Mouse (Mus musculus): Measurements from ENCODE around the gene Ypel3. TPM values are rescaled to one million over a fixed set of nuclear protein-coding genes. Genes with fewer than 3 reads are reported as not detected.
"Not testable (repeated sequence)": the region's sequence is repeated elsewhere in the genome, so short reads cannot be mapped to it uniquely, and the experiment has no call there.

The Ypel3 gene
- total RNA-seq, 4 experiments from 2014 or later = 91.2 to 105 (median 95.6) TPM

DNA sequence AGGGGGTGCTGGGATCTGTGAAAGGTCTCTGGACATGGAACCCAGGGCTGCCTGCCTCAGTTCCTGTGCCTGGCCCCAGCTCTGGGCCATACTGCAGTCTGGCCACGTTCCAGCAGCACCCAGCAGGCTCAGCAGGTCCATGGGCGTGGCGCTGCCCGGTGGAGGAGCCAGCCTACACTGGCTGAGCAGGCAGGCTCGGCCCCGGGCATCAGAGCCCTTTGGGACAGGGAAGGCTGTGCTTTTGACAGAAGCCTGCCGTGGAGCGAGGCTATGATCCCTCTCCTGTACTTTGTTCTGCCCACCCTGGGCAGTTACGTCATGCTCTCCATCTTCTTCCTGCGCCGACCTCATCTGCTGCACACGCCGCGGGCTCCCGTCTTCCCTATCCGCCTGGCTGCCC, 10.6 kb upstream of the Ypel3 start, which contains the start of gene Gdpd3:
TSS of gene Gdpd3 (plus strand) at position 134 of the 400 bp plus-strand sequence.
- no peak for DNase-seq (ENCODE audit: low spot score in 2 of 2)

DNA sequence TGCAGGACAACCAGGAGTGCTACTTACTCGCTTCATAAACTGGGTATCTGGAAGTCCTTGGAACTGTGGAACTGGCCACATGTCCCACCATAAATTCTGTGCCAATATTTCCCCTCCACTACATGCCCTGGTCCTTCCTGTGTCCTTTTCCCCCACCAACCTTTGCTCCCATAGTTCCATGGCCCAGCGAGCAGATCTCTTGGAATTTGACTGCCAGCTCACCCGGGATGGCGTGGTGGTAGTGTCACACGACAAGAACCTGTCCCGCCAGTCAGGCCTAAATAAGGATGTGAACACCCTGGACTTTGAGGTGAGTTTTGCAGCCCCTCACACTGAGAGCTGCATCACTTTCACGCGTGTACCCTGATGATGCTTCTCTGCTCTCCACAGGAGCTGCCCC, 9.8 kb upstream of the Ypel3 start:
- DNase-seq (ENCODE audit: low spot score in 2 of 2) = no peak

DNA sequence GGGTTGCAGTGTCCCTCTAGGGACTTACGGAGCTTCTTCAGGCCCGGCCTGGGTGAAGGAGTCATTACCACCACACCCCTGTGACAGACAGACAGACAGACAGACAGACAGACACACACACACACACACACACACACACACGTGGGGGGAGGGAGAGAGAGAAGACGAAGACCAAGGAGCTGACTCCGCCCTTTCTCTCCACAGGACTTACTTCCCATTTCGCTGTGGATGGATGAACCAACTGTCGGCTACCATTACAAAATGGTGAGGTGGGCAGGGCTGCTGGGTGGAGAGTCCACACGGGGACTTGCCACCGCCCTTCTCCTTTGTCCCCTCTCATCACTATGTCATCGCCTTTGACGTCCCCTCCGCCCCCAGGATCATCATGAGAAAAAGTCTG, 6.0 kb upstream of the Ypel3 start:
- no peak for DNase-seq (ENCODE audit: low spot score in 2 of 2)

DNA sequence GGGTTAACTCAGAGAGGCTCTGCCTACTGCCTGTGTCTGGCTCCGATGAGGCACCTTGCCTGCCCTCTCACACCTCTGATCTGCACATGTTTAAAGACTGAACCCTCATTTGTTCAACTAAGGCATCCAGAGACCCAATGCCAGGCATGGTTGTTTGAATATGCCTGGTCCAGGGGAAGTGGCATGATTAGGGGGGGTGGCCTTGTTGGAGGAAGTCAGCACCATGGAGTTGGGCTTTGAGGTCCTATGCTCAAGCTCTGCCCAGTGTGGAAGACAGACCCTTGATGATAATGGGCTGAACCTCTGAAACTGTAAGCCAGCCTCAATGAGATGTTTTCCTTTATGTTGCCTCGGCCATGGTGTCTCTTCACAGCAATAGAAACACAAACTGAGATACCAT, 3.4 kb upstream of the Ypel3 start:
- DNase-seq (ENCODE audit: low spot score in 2 of 2) = no peak

DNA sequence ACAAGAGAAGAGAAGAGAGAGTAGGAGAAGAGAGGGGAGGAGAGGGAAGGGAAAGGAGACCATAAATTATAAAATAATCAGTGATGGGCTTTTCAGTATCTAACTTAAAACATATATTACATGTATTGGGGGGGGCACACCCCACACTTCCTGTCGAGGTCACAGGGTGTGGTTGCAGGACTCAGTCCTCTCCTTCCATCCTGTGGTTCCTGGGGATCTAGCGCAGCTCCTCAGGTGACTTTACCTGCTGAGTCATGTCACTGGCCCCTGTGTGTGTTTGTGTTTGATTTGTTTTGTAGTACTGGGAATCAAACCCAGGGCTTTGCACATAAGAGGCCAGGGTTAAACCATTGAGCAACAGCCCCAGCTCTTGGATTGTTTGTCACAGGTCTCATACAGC, 2.3 kb upstream of the Ypel3 start:
- no peak for DNase-seq (ENCODE audit: low spot score in 2 of 2)

DNA sequence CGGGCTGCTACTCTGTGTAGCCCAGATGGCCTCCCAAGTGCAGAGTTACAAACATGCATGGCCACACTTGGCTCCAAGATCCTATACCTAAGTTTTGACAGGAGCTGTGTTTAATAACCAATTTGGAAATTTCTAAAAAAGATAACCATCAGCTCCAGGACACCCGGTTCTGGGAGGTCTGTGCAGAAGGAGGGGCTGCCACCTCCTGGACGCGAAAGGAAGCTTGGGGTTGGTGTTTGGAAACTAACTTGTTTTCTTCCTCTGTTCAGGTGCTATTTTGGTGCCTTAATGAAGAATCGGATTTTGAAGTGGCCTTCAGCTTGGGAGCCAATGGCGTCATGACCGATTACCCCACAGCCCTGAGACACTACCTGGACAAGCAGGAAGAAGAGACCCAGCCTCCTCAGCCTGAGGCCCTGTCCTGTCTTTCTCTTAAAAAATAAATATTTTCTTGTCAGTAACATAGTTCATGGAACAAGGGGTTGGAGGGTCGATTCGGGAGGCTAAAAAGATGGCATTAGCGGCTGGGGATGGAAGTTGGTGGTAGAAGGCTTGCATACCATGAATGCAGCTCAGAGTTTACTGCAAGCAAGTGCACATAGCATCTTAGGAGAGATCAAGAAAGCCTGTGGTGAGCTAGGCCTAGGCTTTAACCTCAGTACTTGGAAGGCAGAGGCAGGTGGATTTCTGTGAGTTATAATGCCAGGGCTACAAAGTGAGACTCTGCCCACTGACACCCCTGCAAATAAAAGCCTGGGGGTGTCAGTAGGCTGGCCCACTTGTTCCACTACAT, 1.4 kb upstream of the Ypel3 start:
- DNase-seq (ENCODE audit: low spot score in 2 of 2) = no peak

DNA sequence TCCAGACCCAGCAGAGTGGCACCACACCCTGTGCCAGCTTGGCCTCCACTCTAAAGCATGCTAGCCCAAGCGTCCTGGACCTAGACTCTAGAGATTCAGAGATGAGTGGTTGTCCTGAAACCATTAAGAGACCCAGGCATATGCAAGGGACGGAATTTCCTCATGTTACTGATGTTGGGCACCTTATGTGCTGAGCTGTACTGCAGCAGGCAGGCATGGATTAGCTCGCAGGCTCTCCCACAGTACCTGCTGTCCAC, 849 bp upstream of the Ypel3 start:
- no peak for DNase-seq (ENCODE audit: low spot score in 2 of 2)

DNA sequence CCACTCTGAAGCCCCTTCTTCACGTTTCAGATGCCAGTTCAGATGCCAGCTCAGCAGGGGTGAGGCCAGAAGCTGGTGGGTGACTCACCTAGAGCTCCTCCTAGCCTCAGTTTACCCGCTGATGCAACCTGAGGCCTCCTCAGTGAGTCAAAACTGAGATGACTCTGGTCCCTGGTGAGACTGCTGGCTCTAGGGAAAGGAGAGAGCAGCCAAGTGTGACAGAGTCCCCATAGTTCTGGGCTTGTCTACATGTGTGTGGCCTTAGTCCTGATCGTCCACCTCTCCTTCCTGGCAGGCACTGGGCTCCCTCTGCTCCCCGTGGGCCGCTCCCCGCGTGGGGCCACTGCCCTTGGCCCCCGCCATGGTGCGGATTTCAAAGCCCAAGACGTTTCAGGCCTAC, 721 bp downstream of the Ypel3 start:
- DNase-seq (ENCODE audit: low spot score in 2 of 2) = no peak

DNA sequence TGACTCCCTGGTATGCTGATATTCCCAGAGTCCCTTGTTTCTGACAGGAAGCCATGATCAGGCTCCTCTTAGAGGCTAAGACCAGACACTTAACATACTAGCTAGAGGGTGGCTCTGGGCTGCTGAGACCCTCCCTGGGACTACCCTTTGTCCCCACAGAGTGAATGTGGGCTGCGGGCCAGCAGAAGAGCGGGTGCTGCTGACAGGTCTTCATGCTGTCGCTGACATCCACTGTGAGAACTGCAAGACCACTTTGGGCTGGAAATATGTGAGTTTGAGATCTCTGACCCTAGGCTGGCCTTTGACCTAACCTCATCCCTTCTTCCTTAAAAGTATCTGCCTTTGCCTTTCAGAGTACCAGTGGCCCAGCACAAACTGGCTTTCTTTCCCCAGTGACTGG, 1.4 kb downstream of the Ypel3 start:
- DNase-seq (ENCODE audit: low spot score in 2 of 2) = no peak

DNA sequence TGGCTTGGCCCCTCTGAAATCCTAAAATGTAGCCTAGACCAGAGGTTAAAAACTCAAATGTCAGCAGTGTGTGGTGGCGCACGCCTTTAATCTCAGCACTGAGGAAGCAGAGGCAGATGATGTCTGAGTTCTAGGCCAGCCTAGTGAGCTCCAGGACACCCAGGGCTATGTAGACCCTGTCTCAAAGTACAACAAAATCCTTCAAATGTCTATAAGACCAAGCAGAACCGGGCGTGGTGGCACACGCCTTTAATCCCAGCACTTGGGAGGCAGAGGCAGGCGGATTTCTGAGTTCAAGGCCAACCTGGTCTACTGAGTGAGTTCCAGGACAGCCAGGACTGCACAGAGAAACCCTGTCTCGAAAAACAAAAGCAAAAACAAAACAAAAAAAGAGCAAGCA, 2.3 kb downstream of the Ypel3 start:
- not testable (repeated sequence) for DNase-seq (ENCODE audit: low spot score in 2 of 2)

DNA sequence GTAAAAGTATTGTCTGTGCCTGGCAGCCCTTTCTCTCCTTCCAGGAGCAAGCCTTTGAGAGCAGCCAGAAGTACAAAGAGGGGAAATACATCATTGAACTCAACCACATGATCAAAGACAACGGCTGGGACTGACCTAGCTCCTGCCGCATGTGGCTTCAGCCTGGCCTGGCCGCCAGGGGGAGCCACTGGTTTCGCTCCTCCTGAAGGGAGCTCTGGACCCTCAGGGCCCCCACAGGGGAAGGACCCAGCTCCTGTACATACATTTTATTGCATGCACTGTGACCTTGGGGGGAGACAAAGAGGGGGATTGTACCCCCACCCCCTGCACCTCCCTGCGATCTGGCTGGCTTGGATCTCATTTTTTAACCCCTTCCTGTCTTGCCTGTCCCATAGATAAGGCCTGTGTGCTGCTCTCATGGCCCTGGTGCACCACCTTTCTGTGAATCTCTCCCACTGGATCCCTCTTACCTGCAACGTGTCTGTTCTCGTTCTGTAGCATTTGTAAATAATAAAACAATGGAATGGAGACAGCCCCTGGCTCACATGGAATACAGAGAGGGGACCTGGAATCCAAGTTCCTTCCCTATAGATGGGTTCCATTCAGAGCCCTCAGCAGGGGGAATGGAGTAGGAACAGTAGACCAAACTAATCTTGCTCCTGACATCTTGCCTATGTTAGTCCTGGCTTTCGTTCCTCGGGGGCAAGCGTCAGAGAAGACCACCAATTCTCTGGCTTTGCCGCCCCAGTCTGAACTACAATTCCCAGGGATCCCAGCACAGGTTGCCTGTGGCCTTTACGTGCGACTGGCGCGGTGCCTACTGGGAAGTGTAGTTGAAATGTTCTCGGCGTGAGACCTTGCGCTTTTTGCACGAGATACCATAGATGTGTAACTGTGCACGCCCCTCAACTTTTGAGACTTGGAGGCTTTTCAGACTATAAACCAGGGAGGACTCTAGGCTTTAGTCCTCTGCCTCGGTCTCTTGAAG, 3.5 kb downstream of the Ypel3 start:
- DNase-seq (ENCODE audit: low spot score in 2 of 2) = peak; percentile 70 to 75

DNA sequence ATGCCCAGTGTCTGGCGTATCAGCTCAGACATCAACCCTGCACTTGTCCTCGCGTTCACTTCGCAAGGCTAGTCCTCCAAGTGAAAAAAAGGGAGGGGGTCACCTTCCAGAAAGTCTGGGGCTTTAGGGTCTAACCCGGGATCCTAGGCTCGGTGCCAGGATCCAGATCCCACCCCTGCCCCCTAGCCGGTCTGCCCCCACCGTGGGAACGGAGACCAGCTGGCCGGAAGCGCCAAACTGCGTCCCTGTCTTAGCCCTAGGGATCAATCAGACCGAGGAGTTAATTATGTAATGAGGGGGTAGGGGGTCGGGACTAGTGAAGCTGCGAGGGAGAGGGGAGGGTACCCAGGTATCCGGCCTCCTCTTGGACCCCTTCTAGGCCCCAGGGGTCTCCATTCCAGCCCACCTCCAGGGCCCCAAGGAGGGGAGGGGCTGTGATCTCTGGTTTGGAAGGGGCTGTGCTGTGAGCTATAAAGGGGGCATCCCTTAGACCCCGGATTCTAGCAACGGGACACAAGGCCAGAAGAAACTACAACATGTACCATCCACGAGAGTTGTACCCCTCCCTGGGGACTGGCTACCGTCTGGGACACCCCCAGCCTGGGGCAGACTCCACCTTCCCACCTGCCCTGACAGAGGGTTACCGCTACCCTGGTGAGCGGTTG, 4.3 kb downstream of the Ypel3 start, which contains the start of gene Tbx6:
TSS of gene Tbx6 (plus strand) at position 513 of the 665 bp plus-strand sequence.
- DNase-seq (ENCODE audit: low spot score in 2 of 2) = no peak

DNA sequence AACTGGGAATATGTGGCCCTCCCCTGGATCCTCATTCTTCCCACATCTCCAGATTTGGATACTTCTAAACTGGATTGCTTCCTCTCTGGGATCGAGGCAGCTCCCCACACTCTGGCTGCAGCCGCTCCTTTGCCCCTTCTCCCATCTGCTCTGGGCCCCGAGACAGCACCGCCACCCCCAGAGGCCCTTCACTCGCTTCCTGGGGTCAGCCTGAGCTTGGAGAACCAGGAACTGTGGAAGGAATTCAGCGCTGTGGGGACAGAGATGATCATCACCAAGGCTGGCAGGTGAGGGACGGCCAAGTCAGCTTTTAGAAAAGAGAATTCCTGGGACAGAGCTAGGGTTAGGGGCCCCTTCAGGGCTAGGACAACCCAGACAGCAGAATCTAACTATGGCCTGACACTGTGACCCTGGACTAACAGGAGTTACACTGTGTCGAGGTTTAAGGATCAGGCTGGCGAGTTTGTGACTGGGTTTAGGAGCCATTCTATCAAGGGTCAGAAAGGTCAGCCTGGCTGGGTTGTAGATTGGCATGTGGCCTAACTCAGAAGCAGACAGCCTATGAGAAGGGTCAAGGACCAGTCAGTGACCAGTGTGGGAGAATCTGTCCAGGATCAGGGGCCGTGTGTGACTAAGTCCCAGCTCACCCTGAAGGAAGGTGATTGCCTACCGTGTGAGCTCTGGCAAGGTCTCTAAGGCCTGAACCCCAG, 5.1 kb downstream of the Ypel3 start:
- no peak for DNase-seq (ENCODE audit: low spot score in 2 of 2)

DNA sequence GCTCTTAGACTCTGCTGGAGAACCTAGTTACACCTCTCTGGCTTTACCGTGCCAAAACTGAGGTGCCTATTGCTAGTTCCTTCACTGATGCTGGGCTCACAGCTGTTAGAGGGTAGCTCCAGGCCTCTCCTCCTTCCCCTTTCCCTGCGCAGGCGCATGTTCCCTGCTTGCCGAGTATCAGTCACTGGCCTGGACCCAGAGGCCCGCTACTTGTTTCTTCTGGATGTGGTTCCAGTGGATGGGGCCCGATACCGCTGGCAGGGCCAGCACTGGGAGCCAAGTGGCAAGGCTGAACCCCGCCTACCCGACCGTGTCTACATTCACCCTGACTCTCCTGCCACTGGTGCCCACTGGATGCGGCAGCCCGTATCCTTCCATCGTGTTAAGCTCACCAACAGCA, 5.9 kb downstream of the Ypel3 start:
- DNase-seq (ENCODE audit: low spot score in 2 of 2) = no peak

DNA sequence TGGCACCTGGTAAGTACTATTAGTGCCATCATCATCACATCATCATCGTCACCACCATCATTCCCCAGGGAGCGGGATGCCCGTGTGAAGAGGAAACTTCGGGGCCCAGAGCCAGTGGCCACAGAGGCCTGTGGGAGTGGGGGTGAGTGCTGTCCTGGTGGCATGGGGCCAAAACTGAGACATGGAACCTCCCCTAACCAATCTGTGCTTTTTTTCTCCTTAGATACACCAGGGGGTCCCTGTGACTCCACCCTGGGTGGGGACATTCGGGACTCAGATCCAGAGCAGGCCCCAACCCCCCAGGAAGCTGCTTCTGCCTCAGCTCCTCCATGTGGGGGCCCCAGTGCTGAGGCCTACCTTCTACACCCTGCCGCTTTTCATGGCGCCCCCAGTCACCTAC, 7.7 kb downstream of the Ypel3 start:
- no peak for DNase-seq (ENCODE audit: low spot score in 2 of 2)

DNA sequence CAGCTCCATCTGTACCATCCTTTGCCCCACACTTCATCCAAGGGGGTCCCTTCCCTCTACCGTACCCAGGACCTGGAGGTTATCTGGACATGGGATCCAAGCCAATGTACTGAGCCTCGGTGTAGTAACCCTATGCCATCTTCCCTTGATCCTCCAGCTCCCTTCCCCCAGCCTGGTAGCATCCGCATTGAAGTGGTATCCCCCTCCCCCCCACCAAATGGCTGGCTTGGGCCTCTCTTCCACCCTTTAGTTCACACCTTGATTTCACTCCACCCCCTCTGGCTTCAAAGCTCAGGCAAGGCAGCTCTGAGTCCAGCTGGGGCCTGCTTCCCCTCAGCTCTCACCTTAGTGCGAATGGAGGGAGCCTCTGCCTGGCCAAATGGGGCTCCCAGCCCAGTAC, 8.3 kb downstream of the Ypel3 start:
- no peak for DNase-seq (ENCODE audit: low spot score in 2 of 2)

DNA sequence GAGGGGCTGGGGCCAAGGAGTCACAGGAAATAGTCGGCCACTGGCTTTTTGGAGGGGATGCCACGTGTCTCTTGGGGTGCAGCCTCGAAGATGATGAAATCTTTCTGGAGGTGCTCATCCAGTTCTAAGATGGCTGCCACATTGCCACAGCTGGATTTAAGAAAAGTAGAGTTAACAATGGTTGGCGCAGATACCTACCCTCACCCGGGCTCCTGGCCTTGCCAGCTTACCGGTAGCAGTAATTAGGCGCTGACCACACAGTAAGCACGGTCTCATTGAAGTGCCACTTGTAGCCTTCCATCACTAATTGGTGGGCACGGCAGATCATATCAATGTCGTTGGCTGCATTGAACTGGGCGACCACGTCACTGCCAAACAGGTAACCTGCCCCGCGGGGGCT, 9.4 kb downstream of the Ypel3 start:
- no peak for DNase-seq (ENCODE audit: low spot score in 2 of 2)

DNA sequence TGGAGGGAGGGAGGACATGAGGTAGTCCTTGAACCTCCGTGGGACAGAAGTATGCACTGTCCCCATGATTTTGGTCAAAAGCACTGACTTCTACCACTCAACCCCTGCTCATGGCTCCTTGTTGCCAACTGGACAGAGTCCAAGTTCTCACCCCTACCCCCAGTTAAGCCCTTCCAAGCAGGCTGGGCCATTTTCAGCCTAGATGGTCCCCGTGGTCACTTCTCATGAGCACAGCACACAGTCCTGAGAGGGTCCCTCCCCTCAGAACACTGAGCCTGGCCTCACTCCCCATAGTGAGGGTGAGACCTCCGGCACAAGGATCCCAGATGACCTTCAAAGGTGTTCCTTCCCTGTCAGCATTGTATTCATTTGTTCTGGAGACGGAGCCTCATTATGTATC, 12.4 kb downstream of the Ypel3 start:
- DNase-seq (ENCODE audit: low spot score in 2 of 2) = no peak

DNA sequence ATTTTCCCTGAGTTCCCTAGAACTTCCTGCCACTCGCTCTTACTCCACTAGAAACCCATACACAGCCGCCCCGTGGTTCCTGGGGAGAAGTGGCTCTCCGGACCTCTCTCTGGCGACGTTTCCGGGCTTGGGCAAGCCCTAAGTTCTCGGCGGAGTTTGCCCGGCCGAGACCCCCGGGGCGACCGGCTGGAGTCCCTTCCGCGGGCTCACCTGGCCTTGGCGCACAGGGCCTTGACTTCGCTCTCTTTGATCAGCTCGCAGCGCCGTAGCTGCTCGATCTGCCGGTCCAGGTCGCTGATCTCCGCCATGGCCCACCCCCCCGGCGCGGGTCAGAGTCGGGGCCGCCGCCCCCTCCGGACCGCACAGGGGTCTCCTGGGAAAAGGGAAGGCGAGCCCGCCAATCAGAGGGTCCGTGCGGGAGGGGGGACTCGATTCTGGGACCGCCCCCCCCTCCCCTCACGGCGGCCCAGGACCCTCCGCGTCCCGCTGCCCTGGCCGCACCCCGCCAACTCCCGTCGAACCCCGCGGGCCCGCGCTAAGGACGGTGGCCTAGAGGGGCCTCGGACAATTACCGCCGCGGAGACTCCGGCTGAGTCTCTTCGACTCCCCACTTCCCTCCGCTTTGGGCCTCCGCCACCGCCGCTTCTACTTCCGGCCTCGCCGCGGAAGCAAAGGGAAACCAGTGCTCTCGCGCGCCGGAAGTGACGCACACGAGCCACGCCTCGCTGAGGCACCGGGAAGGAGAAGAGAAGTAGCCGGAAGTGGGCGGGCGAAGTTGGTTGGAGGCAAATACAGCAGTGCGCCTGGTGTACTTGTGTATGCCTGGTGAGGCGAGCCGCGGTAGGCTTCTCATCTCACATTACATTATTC, 15.3 kb downstream of the Ypel3 start, which contains the start of gene Ppp4c:
TSS of gene Ppp4c (minus strand) at position 646 of the 870 bp plus-strand sequence.
- peak; percentile 89 to 94 for DNase-seq (ENCODE audit: low spot score in 2 of 2)

DNA sequence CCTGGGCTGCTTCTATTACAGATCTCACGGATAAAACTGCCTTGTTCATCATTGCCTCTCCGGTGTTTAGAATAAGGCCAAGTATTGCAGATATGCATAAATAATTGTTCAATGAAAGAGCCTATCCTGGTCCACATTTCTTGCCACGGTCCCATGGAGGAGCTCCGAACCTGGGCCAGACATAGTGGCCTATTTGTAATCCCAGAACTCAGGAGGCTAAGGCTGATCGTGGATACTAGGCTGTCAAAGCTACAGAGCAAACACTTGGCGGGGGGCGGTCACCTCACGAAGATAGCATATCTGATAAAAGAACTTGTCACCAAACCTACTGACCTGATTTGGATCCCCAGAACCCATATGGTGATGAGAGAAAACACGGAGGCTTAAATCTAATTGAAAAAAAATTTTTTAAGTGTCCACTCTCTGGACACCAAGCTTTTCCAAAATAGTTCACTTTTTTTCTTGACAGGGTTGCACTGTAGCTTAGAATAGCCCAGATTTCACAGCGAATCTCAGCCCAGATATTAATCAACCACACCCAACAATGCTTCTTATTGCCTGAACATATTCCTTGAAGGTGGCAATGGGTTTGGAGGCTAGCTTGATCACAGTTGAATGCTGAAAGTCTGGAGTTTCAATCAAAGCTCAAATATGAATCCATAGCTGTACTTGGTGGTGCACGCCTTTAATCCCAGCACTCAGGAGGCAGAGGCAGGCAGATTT, 16.1 kb downstream of the Ypel3 start:
- DNase-seq (ENCODE audit: low spot score in 2 of 2) = no peak
